Mouse (Mus musculus): ENCODE results near the gene Gm2696. TPM values are rescaled to one million over a fixed set of nuclear protein-coding genes. Genes with fewer than 3 reads are reported as not detected.
A peak's percentile ranks its signal among the peaks of the same experiment; 100 is the strongest.

The Gm2696 gene
- total and polyA plus RNA-seq, 3 experiments = not detected

- no peaks in the 10 kb centered on the region for H3K4me1 ChIP-seq (ENCODE audit: insufficient read depth, low read depth, low read length)
- no peak within 1 kb of the TSS for H3K4me3 ChIP-seq (ENCODE audit: low read depth, low read length)
- H3K36me3 ChIP-seq (replicated peaks) = no peaks in the 10 kb centered on the region
- no peaks in the 10 kb centered on the region for H3K27me3 ChIP-seq (ENCODE audit: insufficient read depth, low read length)
- TF ChIP-seq POLR2AphosphoS5 (IDR thresholded peaks at IDR 0.05; ENCODE audit: insufficient replicate concordance, low read depth, low read length) = no peak
- TF ChIP-seq GATA2 (IDR thresholded peaks at IDR 0.05; ENCODE audit: borderline replicate concordance, low read depth, low read length) = no peak
- no peak for TF ChIP-seq CTCF (IDR thresholded peaks at IDR 0.05; ENCODE audit: low read depth, low read length)
- no peak for TF ChIP-seq GATA1 (IDR thresholded peaks at IDR 0.05; ENCODE audit: borderline replicate concordance, low read length)
- TF ChIP-seq TAL1 (conservative IDR thresholded peaks at IDR 0.05; ENCODE audit: low read depth, low read length) = no peak
- DNase-seq (ENCODE audit: low spot score) (no peak), ATAC-seq (ENCODE audit: extremely low read depth, insufficient number of reproducible peaks, low FRiP score, poor library complexity, severe bottlenecking) (no peak)
- H3K9me3 ChIP-seq (replicated peaks) = no peaks in the 10 kb centered on the region
These were observed 2.7 kb upstream of the Gm2696 start, which contains the start of gene Gm9507 for GRCm38 (mm10) chr10:77811743-77812142. Gm9507 (minus strand) TSS chr10:77811843.

- Histone ChIP-seq H3K4me1 (ENCODE audit: insufficient read depth, low read depth, low read length) (peaks cover 4% of the 10 kb centered on the region; the same call in 1 of the 2 replicates), H3K4me3 (ENCODE audit: low read depth, low read length) (no peak overlapping the region), H3K27me3 (ENCODE audit: insufficient read depth, low read length) (peaks cover 7% of the 10 kb centered on the region), H3K9me3 (replicated peaks) (0 out of 2 replicates have a peak, but pooled peaks cover 3% of the 10 kb centered on the region), H3K36me3 (replicated peaks) (no peaks in the 10 kb centered on the region)
- no peak for DNase-seq (ENCODE audit: low spot score)
- ATAC-seq (ENCODE audit: extremely low read depth, insufficient number of reproducible peaks, low FRiP score, poor library complexity, severe bottlenecking) = no peak
- peak; percentile 73; the same call in 1 of the 2 replicates for TF ChIP-seq CTCF (IDR thresholded peaks at IDR 0.05; ENCODE audit: low read depth, low read length)
- no peak for TF ChIP-seq GATA2 (IDR thresholded peaks at IDR 0.05; ENCODE audit: borderline replicate concordance, low read depth, low read length)
- no peak for TF ChIP-seq GATA1 (IDR thresholded peaks at IDR 0.05; ENCODE audit: borderline replicate concordance, low read length)
- TF ChIP-seq POLR2AphosphoS5 (IDR thresholded peaks at IDR 0.05; ENCODE audit: insufficient replicate concordance, low read depth, low read length) = no peak
- no peak for TF ChIP-seq TAL1 (conservative IDR thresholded peaks at IDR 0.05; ENCODE audit: low read depth, low read length)
These were observed 1.0 kb downstream of the Gm2696 start for GRCm38 (mm10) chr10:77815514-77815913.

- ATAC-seq (ENCODE audit: extremely low read depth, insufficient number of reproducible peaks, low FRiP score, poor library complexity, severe bottlenecking) (no peak), DNase-seq (ENCODE audit: low spot score) (no peak)
- H3K4me3 ChIP-seq (ENCODE audit: low read depth, low read length) = no peak overlapping the region; the same call in 1 of the 2 replicates
- peaks cover 4% of the 10 kb centered on the region; the same call in 1 of the 2 replicates for H3K4me1 ChIP-seq (ENCODE audit: insufficient read depth, low read depth, low read length)
- TF ChIP-seq CTCF (IDR thresholded peaks at IDR 0.05; ENCODE audit: low read depth, low read length) (no peak), GATA1 (IDR thresholded peaks at IDR 0.05; ENCODE audit: borderline replicate concordance, low read length) (no peak), TAL1 (conservative IDR thresholded peaks at IDR 0.05; ENCODE audit: low read depth, low read length) (no peak), GATA2 (IDR thresholded peaks at IDR 0.05; ENCODE audit: borderline replicate concordance, low read depth, low read length) (no peak), POLR2AphosphoS5 (IDR thresholded peaks at IDR 0.05; ENCODE audit: insufficient replicate concordance, low read depth, low read length) (no peak)
- peaks cover 11% of the 10 kb centered on the region for H3K27me3 ChIP-seq (ENCODE audit: insufficient read depth, low read length)
- H3K9me3 ChIP-seq (replicated peaks) = 0 out of 2 replicates have a peak, but pooled peaks cover 3% of the 10 kb centered on the region
- no peaks in the 10 kb centered on the region for H3K36me3 ChIP-seq (replicated peaks)
These were observed 4.0 kb downstream of the Gm2696 start for GRCm38 (mm10) chr10:77818523-77818922.

GRCm38 (mm10) chr10:77819203-77819602 lies 4.7 kb downstream of the Gm2696 start:
- no peak for DNase-seq (ENCODE audit: low spot score)
- Histone ChIP-seq H3K4me3 (ENCODE audit: low read depth, low read length) (no peak overlapping the region), H3K36me3 (replicated peaks) (no peaks in the 10 kb centered on the region), H3K4me1 (ENCODE audit: insufficient read depth, low read depth, low read length) (peaks cover 4% of the 10 kb centered on the region; the same call in 1 of the 2 replicates), H3K27me3 (ENCODE audit: insufficient read depth, low read length) (peaks cover 11% of the 10 kb centered on the region), H3K9me3 (replicated peaks) (0 out of 2 replicates have a peak, but pooled peaks cover 3% of the 10 kb centered on the region)
- ATAC-seq (ENCODE audit: extremely low read depth, insufficient number of reproducible peaks, low FRiP score, poor library complexity, severe bottlenecking) = no peak
- TF ChIP-seq POLR2AphosphoS5 (IDR thresholded peaks at IDR 0.05; ENCODE audit: insufficient replicate concordance, low read depth, low read length) (no peak), GATA1 (IDR thresholded peaks at IDR 0.05; ENCODE audit: borderline replicate concordance, low read length) (no peak), GATA2 (IDR thresholded peaks at IDR 0.05; ENCODE audit: borderline replicate concordance, low read depth, low read length) (no peak), TAL1 (conservative IDR thresholded peaks at IDR 0.05; ENCODE audit: low read depth, low read length) (no peak), CTCF (IDR thresholded peaks at IDR 0.05; ENCODE audit: low read depth, low read length) (no peak)

GRCm38 (mm10) chr10:77826951-77827350 lies 12.5 kb downstream of the Gm2696 start, which contains the start of gene Krtap10-4:
Krtap10-4 (minus strand) TSS chr10:77827095.
- H3K27me3 ChIP-seq (ENCODE audit: insufficient read depth, low read length) = no peaks in the 10 kb centered on the region; the same call in 1 of the 2 replicates
- DNase-seq (ENCODE audit: low spot score) (no peak), ATAC-seq (ENCODE audit: extremely low read depth, insufficient number of reproducible peaks, low FRiP score, poor library complexity, severe bottlenecking) (no peak)
- H3K4me1 ChIP-seq (ENCODE audit: insufficient read depth, low read depth, low read length) = no peaks in the 10 kb centered on the region
- H3K4me3 ChIP-seq (ENCODE audit: low read depth, low read length) = no peak within 1 kb of the TSS
- no peaks in the 10 kb centered on the region for H3K9me3 ChIP-seq (replicated peaks)
- H3K36me3 ChIP-seq (replicated peaks) = no peaks in the 10 kb centered on the region
- TF ChIP-seq CTCF (IDR thresholded peaks at IDR 0.05; ENCODE audit: low read depth, low read length) = no peak
- TF ChIP-seq GATA2 (IDR thresholded peaks at IDR 0.05; ENCODE audit: borderline replicate concordance, low read depth, low read length) = no peak
- TF ChIP-seq POLR2AphosphoS5 (IDR thresholded peaks at IDR 0.05; ENCODE audit: insufficient replicate concordance, low read depth, low read length) = no peak
- TF ChIP-seq GATA1 (IDR thresholded peaks at IDR 0.05; ENCODE audit: borderline replicate concordance, low read length) = no peak
- no peak for TF ChIP-seq TAL1 (conservative IDR thresholded peaks at IDR 0.05; ENCODE audit: low read depth, low read length)

GRCm38 (mm10) chr10:77835647-77836046 lies 21.2 kb downstream of the Gm2696 start, which contains the start of gene Krtap10-10:
Krtap10-10 (plus strand) TSS chr10:77835947.
- Histone ChIP-seq H3K36me3 (replicated peaks) (no peaks in the 10 kb centered on the region), H3K4me3 (ENCODE audit: low read depth, low read length) (no peak within 1 kb of the TSS), H3K27me3 (ENCODE audit: insufficient read depth, low read length) (no peaks in the 10 kb centered on the region), H3K9me3 (replicated peaks) (no peaks in the 10 kb centered on the region), H3K4me1 (ENCODE audit: insufficient read depth, low read depth, low read length) (no peaks in the 10 kb centered on the region)
- no peak for ATAC-seq (ENCODE audit: extremely low read depth, insufficient number of reproducible peaks, low FRiP score, poor library complexity, severe bottlenecking)
- no peak for DNase-seq (ENCODE audit: low spot score)
- TF ChIP-seq POLR2AphosphoS5 (IDR thresholded peaks at IDR 0.05; ENCODE audit: insufficient replicate concordance, low read depth, low read length) (no peak), GATA1 (IDR thresholded peaks at IDR 0.05; ENCODE audit: borderline replicate concordance, low read length) (no peak), TAL1 (conservative IDR thresholded peaks at IDR 0.05; ENCODE audit: low read depth, low read length) (no peak), GATA2 (IDR thresholded peaks at IDR 0.05; ENCODE audit: borderline replicate concordance, low read depth, low read length) (no peak), CTCF (IDR thresholded peaks at IDR 0.05; ENCODE audit: low read depth, low read length) (no peak)

All from G1E (cell line).